Mouse (Mus musculus): ENCODE measurements around the gene Olfr1359. TPM values are rescaled to one million over a fixed set of nuclear protein-coding genes. Genes with fewer than 3 reads are reported as not detected.

Olfr1359 gene
- polyA plus RNA-seq, 1 experiment from 2014 or later, result not detected

Small RNAs within 50 kb of the gene (microRNA-seq; reads per million reads assigned to microRNA genes)
- gene Gm44357 (not detected), gene Gm44367 (not detected), gene Gm44454 (not detected)

Other genes starting within 250 kb of the Olfr1359 start
- 35.1 and 39.0 TPM in 2 replicates for gene Zscan26, start 244.4 kb upstream of the Olfr1359 start, polyA plus RNA-seq (2015; fragmentation: Nextera tagmentation; extraction: Ambion mirVana)
- 3.7 and 4.0 TPM in 2 replicates for gene Nkapl, start 229.6 kb upstream of the Olfr1359 start, polyA plus RNA-seq (2015; fragmentation: Nextera tagmentation; extraction: Ambion mirVana)
- gene Zkscan4, start 219.2 kb upstream of the Olfr1359 start, polyA plus RNA-seq (2015; fragmentation: Nextera tagmentation; extraction: Ambion mirVana), result 2.8 and 3.9 TPM in 2 replicates
- not detected in 2 replicates for gene Gm10065, start 218.7 kb upstream of the Olfr1359 start, polyA plus RNA-seq (2015; fragmentation: Nextera tagmentation; extraction: Ambion mirVana)
- gene AK157302, start 202.9 kb upstream of the Olfr1359 start, polyA plus RNA-seq (2015; fragmentation: Nextera tagmentation; extraction: Ambion mirVana), result 0.80 and 1.4 TPM in 2 replicates
- 5.8 and 9.4 TPM in 2 replicates for gene Gm11273, start 196.7 kb upstream of the Olfr1359 start, polyA plus RNA-seq (2015; fragmentation: Nextera tagmentation; extraction: Ambion mirVana)
- gene Zkscan8, start 167.0 kb upstream of the Olfr1359 start, polyA plus RNA-seq (2015; fragmentation: Nextera tagmentation; extraction: Ambion mirVana), result 5.8 and 6.3 TPM in 2 replicates
- 0.11 and 0.24 TPM in 2 replicates for gene Olfr1366, start 155.3 kb upstream of the Olfr1359 start, polyA plus RNA-seq (2015; fragmentation: Nextera tagmentation; extraction: Ambion mirVana)
- gene Olfr1535, start 138.2 kb upstream of the Olfr1359 start, polyA plus RNA-seq (2015; fragmentation: Nextera tagmentation; extraction: Ambion mirVana), result 0.04 TPM in 1 of 2 replicates, not detected in the other
- gene Olfr1364, start 116.4 kb upstream of the Olfr1359 start, polyA plus RNA-seq (2015; fragmentation: Nextera tagmentation; extraction: Ambion mirVana), result not detected in 2 replicates
- gene Olfr1362, start 84.1 kb upstream of the Olfr1359 start, polyA plus RNA-seq (2015; fragmentation: Nextera tagmentation; extraction: Ambion mirVana), result not detected in 2 replicates
- not detected in 2 replicates for gene Olfr11, start 55.6 kb upstream of the Olfr1359 start, polyA plus RNA-seq (2015; fragmentation: Nextera tagmentation; extraction: Ambion mirVana)
- not detected in 2 replicates for gene Olfr1361, start 34.7 kb upstream of the Olfr1359 start, polyA plus RNA-seq (2015; fragmentation: Nextera tagmentation; extraction: Ambion mirVana)
- gene Olfr1360, start 20.7 kb upstream of the Olfr1359 start, polyA plus RNA-seq (2015; fragmentation: Nextera tagmentation; extraction: Ambion mirVana), result not detected in 2 replicates
- 3.4 and 4.5 TPM in 2 replicates for gene Hist1h2bl, start 18.0 kb downstream of the Olfr1359 start, polyA plus RNA-seq (2015; fragmentation: Nextera tagmentation; extraction: Ambion mirVana)
- gene Hist1h2ai, start 18.3 kb downstream of the Olfr1359 start, polyA plus RNA-seq (2015; fragmentation: Nextera tagmentation; extraction: Ambion mirVana), result 33.0 and 45.8 TPM in 2 replicates
- gene Hist1h3h, start 19.5 kb downstream of the Olfr1359 start, polyA plus RNA-seq (2015; fragmentation: Nextera tagmentation; extraction: Ambion mirVana), result 13.5 and 20.4 TPM in 2 replicates
- 4.9 and 5.8 TPM in 2 replicates for gene Hist1h2bm, start 23.9 kb downstream of the Olfr1359 start, polyA plus RNA-seq (2015; fragmentation: Nextera tagmentation; extraction: Ambion mirVana)
- 1.3 and 1.4 TPM in 2 replicates for gene Hist1h4j, start 37.0 kb downstream of the Olfr1359 start, polyA plus RNA-seq (2015; fragmentation: Nextera tagmentation; extraction: Ambion mirVana)
- gene Hist1h4k, start 52.4 kb downstream of the Olfr1359 start, polyA plus RNA-seq (2015; fragmentation: Nextera tagmentation; extraction: Ambion mirVana), result 2.0 and 5.4 TPM in 2 replicates
- gene Hist1h2ak, start 55.7 kb downstream of the Olfr1359 start, polyA plus RNA-seq (2015; fragmentation: Nextera tagmentation; extraction: Ambion mirVana), result 31.5 and 35.8 TPM in 2 replicates
- gene Hist1h2bn, start 56.0 kb downstream of the Olfr1359 start, polyA plus RNA-seq (2015; fragmentation: Nextera tagmentation; extraction: Ambion mirVana), result 5.8 and 7.8 TPM in 2 replicates
- 23.4 and 24.2 TPM in 2 replicates for gene Hist1h1b, start 82.5 kb downstream of the Olfr1359 start, polyA plus RNA-seq (2015; fragmentation: Nextera tagmentation; extraction: Ambion mirVana)
- gene Hist1h3i, start 85.3 kb downstream of the Olfr1359 start, polyA plus RNA-seq (2015; fragmentation: Nextera tagmentation; extraction: Ambion mirVana), result 103 and 124 TPM in 2 replicates
- gene Hist1h2an, start 89.1 kb downstream of the Olfr1359 start, polyA plus RNA-seq (2015; fragmentation: Nextera tagmentation; extraction: Ambion mirVana), result 1.8 and 5.1 TPM in 2 replicates
- 1.0 and 1.2 TPM in 2 replicates for gene Hist1h2bp, start 89.3 kb downstream of the Olfr1359 start, polyA plus RNA-seq (2015; fragmentation: Nextera tagmentation; extraction: Ambion mirVana)
- 24.2 and 25.0 TPM in 2 replicates for gene Hist1h2bq, start 112.1 kb downstream of the Olfr1359 start, polyA plus RNA-seq (2015; fragmentation: Nextera tagmentation; extraction: Ambion mirVana)
- gene Hist1h2ao, start 112.4 kb downstream of the Olfr1359 start, polyA plus RNA-seq (2015; fragmentation: Nextera tagmentation; extraction: Ambion mirVana), result 3.4 TPM in 1 of 2 replicates, not detected in the other
- not detected in 2 replicates for gene Hist1h4m, start 113.6 kb downstream of the Olfr1359 start, polyA plus RNA-seq (2015; fragmentation: Nextera tagmentation; extraction: Ambion mirVana)
- 19.0 and 22.4 TPM in 2 replicates for gene Hist1h4n, start 134.1 kb downstream of the Olfr1359 start, polyA plus RNA-seq (2015; fragmentation: Nextera tagmentation; extraction: Ambion mirVana)
- gene Hist1h2ap, start 135.4 kb downstream of the Olfr1359 start, polyA plus RNA-seq (2015; fragmentation: Nextera tagmentation; extraction: Ambion mirVana), result 3,144 and 3,910 TPM in 2 replicates
- gene Hist1h2br, start 135.6 kb downstream of the Olfr1359 start, polyA plus RNA-seq (2015; fragmentation: Nextera tagmentation; extraction: Ambion mirVana), result 26.3 and 29.0 TPM in 2 replicates
- gene Zfp184, start 247.0 kb downstream of the Olfr1359 start, polyA plus RNA-seq (2015; fragmentation: Nextera tagmentation; extraction: Ambion mirVana), result 7.9 and 12.5 TPM in 2 replicates

All from lung, embryonic 16.5 days (tissue).